Mouse (Mus musculus) heart, adult 2 months (tissue): Measurements from ENCODE around the gene Cyp2d11. TPM values are rescaled to one million over a fixed set of nuclear protein-coding genes. Genes with fewer than 3 reads are reported as not detected.
"Not testable (repeated sequence)": the region's sequence is repeated elsewhere in the genome, so short reads cannot be mapped to it uniquely, and the experiment has no call there.

ENCODE experiments used
- DNase-seq, 2 experiments: peaks; one replicate each; pipeline ENCODE4 v3.0.0; 2021
- H3K27ac ChIP-seq: fragments of 200-600 bp; 2 replicates; pipeline ENCODE4 v1.8.1; 2022
- H3K27me3 ChIP-seq: fragments of 200-500 bp; 2 replicates; pipeline ENCODE4 v1.6.1; 2012; ENCODE audit warnings: mild to moderate bottlenecking, low read length, inconsistent platforms, mixed read lengths; ENCODE audit not compliant: control insufficient read depth, insufficient read depth
- H3K36me3 ChIP-seq: fragments of 200-500 bp; 2 replicates; pipeline ENCODE4 v1.6.1; 2012; ENCODE audit warnings: low read length, inconsistent platforms; ENCODE audit not compliant: control insufficient read depth, insufficient read depth
- H3K4me1 ChIP-seq: fragments of 200-500 bp; 2 replicates; pipeline ENCODE4 v1.6.1; 2011; ENCODE audit warnings: low read length; ENCODE audit not compliant: control insufficient read depth, insufficient read depth
- H3K4me3 ChIP-seq: fragments of 200-600 bp; 2 replicates; pipeline ENCODE4 v1.8.1; 2022
- H3K79me2 ChIP-seq: fragments of 200-500 bp; replicated peaks from 2 replicates; pipeline ENCODE4 v1.6.1; 2012; ENCODE audit warnings: mild to moderate bottlenecking, inconsistent platforms, low read length, moderate library complexity, mixed read lengths; ENCODE audit not compliant: control insufficient read depth, insufficient read depth
- H3K9ac ChIP-seq: fragments of 200-500 bp; 2 replicates; pipeline ENCODE4 v1.6.1; 2012; ENCODE audit warnings: low read depth, mild to moderate bottlenecking, control low read depth, inconsistent platforms, low read length, mixed read lengths
- CTCF ChIP-seq: fragments of 200-600 bp; IDR thresholded peaks from 2 replicates; pipeline ENCODE4 v1.8.1; 2022; ENCODE audit warnings: antibody characterized with exemption, mild to moderate bottlenecking, moderate library complexity
- EP300 ChIP-seq: fragments of 200-500 bp; IDR thresholded peaks from 2 replicates; pipeline ENCODE4 v1.6.1; 2011; ENCODE audit warnings: low read depth, low read length, control low read depth; ENCODE audit not compliant: insufficient read depth
- POLR2A ChIP-seq: fragments of 200-500 bp; IDR thresholded peaks from 2 replicates; pipeline ENCODE4 v1.6.1; 2011; ENCODE audit warnings: mild to moderate bottlenecking, low read depth, low read length, control low read depth; ENCODE audit not compliant: insufficient read depth
- WGBS: fragments of 180-500 bp; shearing (Covaris S2); methylation state at CpG from one replicate; pipeline ENCODE4 v1.1.7; 2018; 5-methylcytosine and 5-hydroxymethylcytosine counted together
- intact Hi-C: fragments of 180-260 bp; cut with DNase I; formaldehyde crosslinking; loops from one replicate; pipeline ENCODE4 v1.15.1; 2025
- polyA plus RNA-seq: library from polyadenylated mRNA; depleted of rRNA; stranded (reverse); fragments of >200 nt; gene quantifications from 2 replicates; pipeline ENCODE4 v1.2.3, GENCODE M21; 2012
- total RNA-seq, 2 experiments: library from RNA; stranded (reverse); gene quantifications; 2 replicates each; pipeline ENCODE4 v1.2.3; 2021

The Cyp2d11 gene
- total and polyA plus RNA-seq, 3 experiments, result 0.18 TPM; not detected in 2

DNA sequence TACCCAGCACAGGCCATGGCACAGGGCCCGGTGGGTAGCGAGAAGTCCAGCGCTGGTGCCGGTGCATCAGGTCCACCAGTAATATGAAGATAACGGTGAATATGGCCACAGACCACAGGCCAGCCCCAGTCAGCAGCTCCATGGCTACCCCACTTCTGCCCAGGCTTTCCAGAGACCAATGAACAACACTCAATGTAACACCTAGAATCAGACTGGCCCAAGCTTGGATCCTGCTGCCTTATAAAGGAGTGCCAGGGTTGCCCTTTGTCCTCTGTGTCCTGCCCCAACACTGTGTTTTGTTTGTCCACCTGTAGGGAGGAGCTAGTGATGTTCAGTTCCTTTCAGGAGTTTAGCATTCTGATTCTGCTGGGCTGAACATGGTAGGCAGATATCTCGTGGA lies 13.2 kb upstream of the Cyp2d11 start, which contains the start of gene Cyp2d10:
Gene Cyp2d10 (minus strand): TSS at position 215 of the 400 bp plus-strand sequence.
- DNase-seq, result no peak
- no peak within 1 kb of the TSS for H3K9ac ChIP-seq
- H3K4me3 ChIP-seq, result no peak within 1 kb of the TSS
- WGBS, result 92% methylated on average over 6 of the region's 6 CpGs
- no peaks in the 10 kb centered on the region for H3K4me1 ChIP-seq
- H3K36me3 ChIP-seq, result no peaks in the 10 kb centered on the region
- TF ChIP-seq CTCF, result no peak
- TF ChIP-seq POLR2A, result no peak
- no peak for TF ChIP-seq EP300
- H3K27ac ChIP-seq, result no peak within 1 kb of the TSS
- H3K79me2 ChIP-seq, result no peaks in the 10 kb centered on the region
- H3K27me3 ChIP-seq, result no peaks in the 10 kb centered on the region
- intact Hi-C loops, result no loop called here

DNA sequence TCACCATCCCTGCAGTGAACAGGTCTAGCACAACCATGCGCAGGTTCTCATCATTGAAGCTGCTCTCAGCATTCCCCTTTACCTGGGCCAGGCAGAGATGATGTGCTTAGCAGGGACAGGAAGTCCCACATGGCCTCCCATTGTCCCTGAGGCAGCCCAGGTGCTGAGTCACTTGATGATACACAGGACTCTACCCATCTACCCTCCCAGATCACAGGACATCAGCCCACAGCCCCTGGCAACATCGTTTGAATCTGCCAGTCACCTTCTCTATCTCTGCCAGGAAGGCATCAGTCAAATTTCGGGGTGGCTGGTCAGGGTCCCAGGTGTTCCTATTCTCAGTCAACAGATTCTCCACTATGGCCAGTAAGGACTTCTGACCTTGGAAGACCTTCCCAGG lies 10.3 kb upstream of the Cyp2d11 start:
- Histone ChIP-seq H3K27me3 (no peaks in the 10 kb centered on the region), H3K9ac (no peak overlapping the region), H3K79me2 (no peaks in the 10 kb centered on the region), H3K36me3 (no peaks in the 10 kb centered on the region), H3K27ac (no peak overlapping the region), H3K4me1 (no peaks in the 10 kb centered on the region), H3K4me3 (no peak overlapping the region)
- whole genome bisulfite sequencing, result 77% methylated on average over 3 of the region's 3 CpGs
- intact Hi-C loops, result no loop called here
- no peak for DNase-seq
- TF ChIP-seq CTCF (no peak), EP300 (no peak), POLR2A (no peak)

DNA sequence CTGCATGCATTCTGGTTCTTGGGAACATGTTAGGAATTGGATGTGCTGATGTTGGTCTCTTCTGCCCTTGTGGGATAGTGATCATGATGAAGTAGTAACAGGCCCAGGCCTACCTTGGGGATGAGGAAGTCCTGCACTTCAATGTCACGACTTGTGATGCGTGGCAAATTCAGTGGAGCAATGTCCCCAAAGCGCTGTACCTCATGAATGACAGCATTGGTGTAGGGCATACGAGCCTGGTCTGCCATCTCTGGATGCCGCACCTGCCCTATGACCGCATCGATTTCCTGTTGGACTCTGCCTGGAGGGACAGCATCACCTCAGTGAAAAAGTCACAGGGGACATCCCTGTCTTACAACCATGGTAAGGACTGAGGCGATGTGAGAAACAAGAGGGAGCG lies 9.8 kb upstream of the Cyp2d11 start:
- TF ChIP-seq EP300 (no peak), CTCF (no peak), POLR2A (no peak)
- no peaks in the 10 kb centered on the region for H3K79me2 ChIP-seq
- 93% methylated on average over 9 of the region's 9 CpGs for WGBS
- no peaks in the 10 kb centered on the region for H3K36me3 ChIP-seq
- H3K4me3 ChIP-seq, result no peak overlapping the region
- no peak for DNase-seq
- H3K4me1 ChIP-seq, result no peaks in the 10 kb centered on the region
- no peaks in the 10 kb centered on the region for H3K27me3 ChIP-seq
- no peak overlapping the region for H3K9ac ChIP-seq
- no peak overlapping the region for H3K27ac ChIP-seq
- intact Hi-C loops, result no loop called here

DNA sequence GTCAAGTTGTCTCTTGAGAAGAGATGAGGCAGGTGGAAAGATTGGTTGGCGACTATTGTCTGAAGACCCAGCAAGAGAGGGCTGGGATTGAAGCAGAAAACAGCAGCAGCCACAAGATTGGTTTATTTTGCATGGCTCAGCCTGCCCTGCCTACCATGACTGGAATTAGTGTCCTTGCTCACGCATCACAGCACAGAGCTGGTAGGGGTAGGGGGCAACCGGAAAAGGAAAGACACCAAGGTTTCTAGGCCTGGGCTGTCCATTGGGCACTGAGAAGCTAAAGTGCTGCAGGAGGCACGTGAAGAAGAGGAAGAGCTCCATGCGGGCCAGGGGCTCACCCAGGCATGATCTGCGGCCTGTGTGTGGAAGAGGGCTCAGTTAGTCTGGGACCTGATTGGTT lies 8.9 kb upstream of the Cyp2d11 start:
- 87% methylated on average over 6 of the region's 6 CpGs for WGBS
- no peaks in the 10 kb centered on the region for H3K79me2 ChIP-seq
- no peaks in the 10 kb centered on the region for H3K27me3 ChIP-seq
- no peaks in the 10 kb centered on the region for H3K36me3 ChIP-seq
- H3K4me3 ChIP-seq, result no peak overlapping the region
- TF ChIP-seq CTCF (no peak), EP300 (no peak), POLR2A (no peak)
- intact Hi-C loops, result no loop called here
- no peak overlapping the region for H3K9ac ChIP-seq
- DNase-seq, result no peak
- no peaks in the 10 kb centered on the region for H3K4me1 ChIP-seq
- no peak overlapping the region for H3K27ac ChIP-seq

DNA sequence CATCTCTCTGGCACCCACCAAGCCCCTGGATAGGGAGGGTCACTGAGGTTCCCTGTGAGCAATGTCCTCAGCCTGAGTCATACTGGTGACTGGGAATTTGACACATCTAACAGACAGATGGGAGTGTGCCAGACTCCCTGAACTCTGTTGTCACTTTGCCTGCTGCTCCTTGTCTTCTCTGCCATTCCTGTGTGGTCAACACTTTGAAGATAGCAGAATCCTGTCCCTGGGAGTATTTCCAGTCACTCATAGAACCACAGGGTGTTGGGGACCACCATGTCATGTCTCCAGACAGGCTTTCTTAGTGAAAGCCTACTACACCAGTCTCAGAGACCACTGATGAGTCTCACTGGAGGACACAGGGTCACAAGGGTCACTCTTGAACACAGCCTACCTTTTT lies 8.3 kb upstream of the Cyp2d11 start:
- TF ChIP-seq EP300 (no peak), CTCF (no peak), POLR2A (no peak)
- Histone ChIP-seq H3K79me2 (no peaks in the 10 kb centered on the region), H3K27ac (no peak overlapping the region), H3K36me3 (no peaks in the 10 kb centered on the region), H3K27me3 (no peaks in the 10 kb centered on the region), H3K4me3 (no peak overlapping the region), H3K9ac (no peak overlapping the region), H3K4me1 (no peaks in the 10 kb centered on the region)
- no peak for DNase-seq
- intact Hi-C loops, result no loop called here

DNA sequence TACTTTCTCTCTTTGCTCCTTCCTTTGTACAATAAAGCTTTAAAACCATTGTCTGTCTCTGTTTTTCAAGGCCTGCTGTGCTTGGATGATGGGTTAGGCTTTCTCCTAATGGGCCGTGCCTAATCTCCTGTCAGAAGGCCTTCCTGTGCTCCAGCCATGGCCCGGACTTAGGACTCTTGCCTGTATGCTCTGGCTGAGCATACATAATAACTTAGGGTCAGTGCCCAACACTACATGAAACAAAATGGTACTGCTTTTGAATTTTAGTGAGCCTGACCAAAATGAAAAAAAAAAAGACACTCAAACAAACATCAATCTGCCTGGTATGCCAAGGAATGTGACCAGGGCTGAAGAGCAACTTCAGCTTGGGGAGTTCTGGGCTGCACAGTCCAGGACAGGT lies 7.7 kb upstream of the Cyp2d11 start:
- WGBS, result 75% methylated on average over 2 of the region's 2 CpGs

DNA sequence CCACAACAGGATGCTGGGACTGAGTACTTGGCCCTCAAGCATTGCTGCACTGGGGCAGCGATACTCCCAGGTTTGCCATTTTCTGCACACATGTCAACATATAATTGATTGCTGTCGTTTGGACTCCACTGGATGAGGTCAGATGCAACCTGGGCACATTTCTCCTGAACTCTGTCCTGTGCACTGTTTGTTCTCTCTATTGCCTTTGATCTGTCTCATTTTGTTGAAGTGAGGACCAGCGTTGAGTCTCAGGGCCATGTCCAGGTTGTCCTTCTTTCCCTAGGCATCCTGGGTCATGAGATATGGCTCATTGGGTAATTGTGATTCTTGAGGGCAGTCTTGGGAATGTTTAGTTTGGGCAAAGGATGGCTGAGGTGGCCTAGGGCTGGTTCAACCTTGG lies 2.1 kb upstream of the Cyp2d11 start:
- H3K27me3 ChIP-seq, H3K27ac ChIP-seq, H3K4me3 ChIP-seq, H3K79me2 ChIP-seq, H3K36me3 ChIP-seq, H3K9ac ChIP-seq, intact Hi-C loops, H3K4me1 ChIP-seq, DNase-seq: not testable (repeated sequence)
- 83% methylated on average over 3 of the region's 3 CpGs for WGBS

More for the DNA sequence above, 7.7 kb upstream of the Cyp2d11 start:
- TF ChIP-seq POLR2A (no peak), CTCF (no peak), EP300 (no peak)
- H3K27me3 ChIP-seq, result no peaks in the 10 kb centered on the region
- no peak for DNase-seq
- H3K4me3 ChIP-seq, result no peak overlapping the region
- H3K9ac ChIP-seq, result no peak overlapping the region
- H3K4me1 ChIP-seq, result no peaks in the 10 kb centered on the region
- intact Hi-C loops, result loop anchor here (2.0 kb wide), 1 partner anchor 47 kb away; no protein-coding TSS in a partner anchor
- H3K79me2 ChIP-seq, result no peaks in the 10 kb centered on the region
- no peak overlapping the region for H3K27ac ChIP-seq
- H3K36me3 ChIP-seq, result no peaks in the 10 kb centered on the region

DNA sequence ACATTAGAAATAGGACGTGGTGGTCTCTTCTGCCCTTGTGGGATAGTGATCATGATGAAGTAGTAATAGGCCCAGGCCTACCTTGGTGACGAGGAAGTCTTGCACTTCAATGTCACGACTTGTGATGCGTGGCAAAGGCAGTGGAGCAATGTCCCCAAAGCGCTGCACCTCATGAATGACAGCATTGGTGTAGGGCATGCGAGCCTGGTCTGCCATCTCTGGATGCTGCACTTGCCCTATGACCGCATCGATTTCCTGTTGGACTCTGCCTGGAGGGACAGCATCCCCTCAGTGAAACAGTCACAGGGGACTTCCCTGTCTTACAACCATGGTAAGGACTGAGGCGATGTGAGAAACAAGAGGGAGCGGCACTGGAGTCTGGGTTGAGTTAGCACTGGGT lies 3.9 kb downstream of the Cyp2d11 start:
- WGBS, result 92% methylated on average over 10 of the region's 10 CpGs
- not testable (repeated sequence) for H3K79me2 ChIP-seq, H3K36me3 ChIP-seq, H3K4me3 ChIP-seq, DNase-seq, H3K9ac ChIP-seq, H3K4me1 ChIP-seq, H3K27me3 ChIP-seq, H3K27ac ChIP-seq
- intact Hi-C loops, result loop anchor here (5.0 kb wide), 1 partner anchor 413 kb away; no protein-coding TSS in a partner anchor
